Mouse (Mus musculus): ENCODE measurements around the gene Rspry1. TPM values are rescaled to one million over a fixed set of nuclear protein-coding genes. Genes with fewer than 3 reads are reported as not detected.

Gene Rspry1
- 10 to 100 TPM; 32.6 to 38.7 TPM for total RNA-seq (2021)
- long read RNA-seq, transcript Rspry1-201 (15 exons, 3,852 nt), result major isoform, 17 of 20 reads
- long read RNA-seq, partial matches to known transcripts, result 2 of 20 reads
- long read RNA-seq, other reads (novel, unspliced or antisense), result 1 of 20 reads

- DNase-seq (ENCODE audit: low spot score in 2 of 2), result peak; percentile 100
Measured at GRCm38 (mm10) chr8:94601607-94602385, at the start of gene Rspry1, which contains the start of gene Fam192a. Gene Rspry1, plus strand, starts transcription at chr8:94601937. Gene Fam192a, minus strand, starts transcription at chr8:94601997.

- DNase-seq (ENCODE audit: low spot score in 2 of 2), result no peak
Measured at GRCm38 (mm10) chr8:94552696-94553095, 49.0 kb upstream of the Rspry1 start.

- DNase-seq (ENCODE audit: low spot score in 2 of 2), result no peak
Measured at GRCm38 (mm10) chr8:94557281-94557680, 44.5 kb upstream of the Rspry1 start.

- DNase-seq (ENCODE audit: low spot score in 2 of 2), result peak in 1 of 2 experiments; percentile 53
Measured at GRCm38 (mm10) chr8:94561256-94561655, 40.5 kb upstream of the Rspry1 start.

GRCm38 (mm10) chr8:94564421-94564820, 37.3 kb upstream of the Rspry1 start:
- DNase-seq (ENCODE audit: low spot score in 2 of 2), result no peak

- DNase-seq (ENCODE audit: low spot score in 2 of 2), result no peak
Measured at GRCm38 (mm10) chr8:94566033-94566432, 35.7 kb upstream of the Rspry1 start.

- no peak for DNase-seq (ENCODE audit: low spot score in 2 of 2)
Measured at GRCm38 (mm10) chr8:94566446-94567158, 35.1 kb upstream of the Rspry1 start.

- DNase-seq (ENCODE audit: low spot score in 2 of 2), result peak; percentile 35 to 49
Measured at GRCm38 (mm10) chr8:94567159-94567849, 34.4 kb upstream of the Rspry1 start.

GRCm38 (mm10) chr8:94568098-94568497, 33.6 kb upstream of the Rspry1 start:
- no peak for DNase-seq (ENCODE audit: low spot score in 2 of 2)

- no peak for DNase-seq (ENCODE audit: low spot score in 2 of 2)
Measured at GRCm38 (mm10) chr8:94569419-94569818, 32.3 kb upstream of the Rspry1 start.

- DNase-seq (ENCODE audit: low spot score in 2 of 2), result no peak
Measured at GRCm38 (mm10) chr8:94571896-94572295, 29.8 kb upstream of the Rspry1 start.

- DNase-seq (ENCODE audit: low spot score in 2 of 2), result peak; percentile 77 to 84
Measured at GRCm38 (mm10) chr8:94574159-94574907, 27.4 kb upstream of the Rspry1 start.

- no peak for DNase-seq (ENCODE audit: low spot score in 2 of 2)
Measured at GRCm38 (mm10) chr8:94575148-94575547, 26.6 kb upstream of the Rspry1 start.

GRCm38 (mm10) chr8:94581820-94582483, 19.8 kb upstream of the Rspry1 start:
- DNase-seq (ENCODE audit: low spot score in 2 of 2), result no peak

- no peak for DNase-seq (ENCODE audit: low spot score in 2 of 2)
Measured at GRCm38 (mm10) chr8:94582569-94582968, 19.2 kb upstream of the Rspry1 start.

- DNase-seq (ENCODE audit: low spot score in 2 of 2), result peak; percentile 68 to 70
Measured at GRCm38 (mm10) chr8:94584238-94584817, 17.4 kb upstream of the Rspry1 start.

GRCm38 (mm10) chr8:94591691-94592090, 10.0 kb upstream of the Rspry1 start:
- no peak for DNase-seq (ENCODE audit: low spot score in 2 of 2)

- no peak for DNase-seq (ENCODE audit: low spot score in 2 of 2)
Measured at GRCm38 (mm10) chr8:94594211-94594610, 7.5 kb upstream of the Rspry1 start.

- DNase-seq (ENCODE audit: low spot score in 2 of 2), result no peak
Measured at GRCm38 (mm10) chr8:94600478-94600877, 1.3 kb upstream of the Rspry1 start.

Measured in layer of hippocampus, postnatal 10 days (tissue).